Mouse (Mus musculus) limb, embryonic 13.5 days (tissue): Measurements from ENCODE around the gene Zfp354c. TPM values are rescaled to one million over a fixed set of nuclear protein-coding genes. Genes with fewer than 3 reads are reported as not detected.

Experiments
- ATAC-seq: fragments of 200-750 bp; cut with Nextera tagmentation; 2 replicates; pipeline ENCODE4 v1.8.0; 2017; ENCODE audit warnings: low read depth, moderate number of reproducible peaks, moderate TSS enrichment; ENCODE audit not compliant: low FRiP score
- H3K27ac ChIP-seq: fragments of 300-500 bp; sonication (generic); 2 replicates; pipeline ENCODE4 v1.5.1; 2015; ENCODE audit warnings: inconsistent platforms, mild to moderate bottlenecking, moderate library complexity
- H3K27me3 ChIP-seq: fragments of 300-500 bp; sonication (generic); 2 replicates; pipeline ENCODE4 v1.6.1; 2015; ENCODE audit warnings: mild to moderate bottlenecking, inconsistent platforms
- H3K36me3 ChIP-seq: fragments of 300-500 bp; sonication (generic); 2 replicates; pipeline ENCODE4 v1.6.1; 2015; ENCODE audit warnings: inconsistent platforms, mild to moderate bottlenecking, moderate library complexity
- H3K4me1 ChIP-seq: fragments of 300-500 bp; sonication (generic); 2 replicates; pipeline ENCODE4 v1.6.1; 2015; ENCODE audit warnings: inconsistent platforms
- H3K4me2 ChIP-seq: fragments of 300-500 bp; sonication (generic); replicated peaks from 2 replicates; pipeline ENCODE4 v1.6.1; 2015; ENCODE audit warnings: inconsistent platforms, mild to moderate bottlenecking, moderate library complexity
- H3K4me3 ChIP-seq: fragments of 300-500 bp; sonication (generic); 2 replicates; pipeline ENCODE4 v1.5.1; 2015; ENCODE audit warnings: moderate library complexity, mild to moderate bottlenecking, inconsistent platforms
- H3K9ac ChIP-seq: fragments of 300-500 bp; sonication (generic); 2 replicates; pipeline ENCODE4 v1.6.1; 2015; ENCODE audit warnings: mild to moderate bottlenecking, inconsistent platforms
- H3K9me3 ChIP-seq: fragments of 300-500 bp; sonication (generic); 2 replicates; pipeline ENCODE4 v1.6.1; 2016; ENCODE audit warnings: inconsistent platforms
- WGBS: fragments of 180-500 bp; shearing (Covaris S2); methylation state at CpG from one replicate; pipeline ENCODE4 v1.1.7; 2015; 5-methylcytosine and 5-hydroxymethylcytosine counted together
- polyA plus RNA-seq: library from polyadenylated mRNA; unstranded; fragments of >200 nt; fragmentation: Nextera tagmentation; extraction: Ambion mirVana; gene quantifications from 2 replicates; pipeline ENCODE4 v1.2.1, GENCODE M21; 2015

Gene Zfp354c
- polyA plus RNA-seq, 1 experiment from 2014 or later, result 67.6 TPM

- H3K4me3 ChIP-seq, result no peak overlapping the region
- ATAC-seq, result no peak
- H3K9ac ChIP-seq, result no peak overlapping the region
- 0 out of 2 replicates have a peak, but pooled peaks cover 5% of the 10 kb centered on the region for H3K4me1 ChIP-seq
- no peaks in the 10 kb centered on the region for H3K36me3 ChIP-seq
- H3K27ac ChIP-seq, result no peak overlapping the region
- no peak overlapping the region for H3K4me2 ChIP-seq
- no peaks in the 10 kb centered on the region for H3K27me3 ChIP-seq
- H3K9me3 ChIP-seq, result no peaks in the 10 kb centered on the region
Observed at GRCm38 (mm10) chr11:50798836-50799235, 28.7 kb downstream of the Zfp354c start.

DNA sequence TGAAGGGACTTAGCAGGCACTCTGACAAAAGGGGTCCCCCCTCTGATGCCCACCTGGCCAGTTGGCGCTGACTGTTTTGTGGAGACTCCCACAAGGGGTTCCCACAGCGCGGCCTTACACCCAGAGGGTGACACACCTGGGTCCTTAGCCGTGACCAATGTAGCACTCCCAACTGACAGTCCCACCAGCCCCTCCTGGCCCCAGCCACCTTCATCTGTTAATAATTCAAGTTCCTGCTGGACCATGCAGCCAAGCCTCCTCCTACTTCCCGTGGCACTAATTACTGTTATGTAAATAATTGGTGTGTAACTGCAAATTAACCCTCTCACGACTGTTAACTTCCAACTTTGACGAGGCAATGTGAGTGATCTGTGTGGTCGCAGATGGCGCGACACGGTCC lies 29.9 kb downstream of the Zfp354c start:
- no peak overlapping the region for H3K4me3 ChIP-seq
- H3K9me3 ChIP-seq, result no peaks in the 10 kb centered on the region
- no peak for ATAC-seq
- 0 out of 2 replicates have a peak, but pooled peaks cover 5% of the 10 kb centered on the region for H3K4me1 ChIP-seq
- no peak overlapping the region for H3K4me2 ChIP-seq
- H3K27ac ChIP-seq, result no peak overlapping the region
- 52% methylated on average over 11 of the region's 11 CpGs for WGBS
- no peaks in the 10 kb centered on the region for H3K36me3 ChIP-seq
- no peaks in the 10 kb centered on the region for H3K27me3 ChIP-seq
- no peak overlapping the region for H3K9ac ChIP-seq

- WGBS, result 95% methylated on average over 1 of the region's 1 CpGs
- Histone ChIP-seq H3K9ac (no peak overlapping the region), H3K27me3 (no peaks in the 10 kb centered on the region), H3K27ac (no peak overlapping the region), H3K9me3 (no peaks in the 10 kb centered on the region), H3K4me1 (peaks cover 5% of the 10 kb centered on the region; the same call in 1 of the 2 replicates), H3K4me2 (no peak overlapping the region), H3K4me3 (no peak overlapping the region), H3K36me3 (no peaks in the 10 kb centered on the region)
- no peak for ATAC-seq
Observed at GRCm38 (mm10) chr11:50771006-50771405, 56.5 kb downstream of the Zfp354c start.

DNA sequence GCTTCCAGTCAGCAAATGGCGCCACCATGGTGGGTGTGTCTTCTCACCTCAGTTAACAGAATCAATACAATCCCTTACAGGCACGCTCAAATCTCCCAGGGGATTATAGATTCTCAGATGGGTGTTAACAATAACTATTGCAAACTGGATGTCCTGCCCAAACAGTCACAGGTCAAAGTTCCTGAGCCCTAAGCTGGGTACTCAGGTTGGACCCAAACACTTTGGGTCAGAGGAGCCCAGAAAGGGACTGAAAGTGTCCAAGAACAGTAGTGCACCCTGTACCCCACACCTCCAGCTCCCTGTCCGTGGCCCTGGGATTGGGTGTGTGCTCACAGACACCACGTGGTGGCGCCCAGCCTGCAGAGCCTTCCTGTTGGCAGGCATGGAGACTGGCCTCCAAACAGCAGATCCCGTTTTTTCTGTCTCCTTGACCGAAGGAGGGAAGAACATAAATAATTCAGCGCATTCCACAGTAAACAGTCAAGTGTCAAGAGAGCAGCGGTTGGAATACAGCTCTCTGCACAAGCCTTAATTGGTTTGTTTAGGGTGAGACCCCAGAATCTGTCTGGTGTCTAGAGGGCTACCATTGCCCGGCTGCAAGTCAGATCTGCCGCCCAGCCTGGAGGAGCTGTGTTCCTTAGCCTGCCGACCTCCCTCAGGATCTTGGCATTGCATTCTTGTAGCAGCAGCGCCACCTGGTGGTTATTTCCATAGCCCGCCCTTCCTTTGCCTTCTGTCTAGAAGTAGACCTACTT lies 58.4 kb downstream of the Zfp354c start:
- peak; percentile 79 for ATAC-seq
- no peaks in the 10 kb centered on the region for H3K27me3 ChIP-seq
- H3K27ac ChIP-seq, result no peak overlapping the region
- peaks cover 5% of the 10 kb centered on the region; the same call in 1 of the 2 replicates for H3K4me1 ChIP-seq
- no peaks in the 10 kb centered on the region for H3K9me3 ChIP-seq
- no peaks in the 10 kb centered on the region for H3K36me3 ChIP-seq
- 13% methylated on average over 14 of the region's 14 CpGs for WGBS
- H3K9ac ChIP-seq, result no peak overlapping the region
- peak overlapping the region; percentile 31 for H3K4me3 ChIP-seq
- H3K4me2 ChIP-seq, result peak overlapping the region; percentile 60

DNA sequence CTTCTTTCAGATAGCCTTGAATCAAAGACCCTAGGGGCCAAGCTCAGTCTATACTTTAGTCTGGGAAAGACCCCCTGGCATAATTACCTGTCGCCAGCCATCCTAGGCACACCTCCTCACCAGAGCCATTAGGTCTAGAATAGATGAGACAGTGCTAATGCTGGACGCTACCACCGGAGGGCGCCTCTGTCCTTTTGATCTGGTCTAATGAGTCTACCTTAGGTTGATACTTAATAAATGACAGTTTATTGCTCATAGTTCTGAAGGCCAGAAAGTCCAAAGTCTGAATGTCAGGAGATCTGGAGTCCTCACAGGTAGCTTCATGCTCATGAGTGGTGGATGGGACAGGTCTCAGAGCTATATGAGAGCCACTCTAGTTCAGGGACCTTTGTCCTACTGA lies 60.5 kb downstream of the Zfp354c start:
- ATAC-seq, result no peak
- Histone ChIP-seq H3K9ac (no peak overlapping the region), H3K4me2 (no peak overlapping the region), H3K9me3 (0 out of 2 replicates have a peak, but pooled peaks cover 2% of the 10 kb centered on the region), H3K4me1 (peaks cover 5% of the 10 kb centered on the region; the same call in 1 of the 2 replicates), H3K36me3 (no peaks in the 10 kb centered on the region), H3K4me3 (no peak overlapping the region), H3K27me3 (no peaks in the 10 kb centered on the region), H3K27ac (no peak overlapping the region)
- WGBS, result 22% methylated on average over 4 of the region's 4 CpGs

DNA sequence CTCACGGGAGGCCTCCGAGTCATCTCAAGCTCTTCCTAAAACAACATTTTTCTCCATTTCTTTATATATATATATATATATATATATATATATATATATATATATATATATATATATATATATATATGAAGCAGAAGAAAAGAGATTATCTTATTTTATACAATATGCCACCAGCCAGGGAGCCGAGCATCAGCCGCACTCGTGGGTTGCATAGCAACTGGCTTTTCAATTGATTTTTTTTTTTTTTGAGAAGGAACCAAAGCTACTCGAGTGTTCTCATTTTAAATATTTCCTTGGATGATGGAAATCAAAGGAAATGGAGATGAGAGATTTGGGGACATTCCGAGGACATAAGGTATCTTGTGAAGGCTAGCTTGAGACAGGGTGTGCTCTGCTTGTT lies 61.1 kb downstream of the Zfp354c start:
- no peak overlapping the region for H3K4me3 ChIP-seq
- peaks cover 5% of the 10 kb centered on the region; the same call in 1 of the 2 replicates for H3K4me1 ChIP-seq
- no peak overlapping the region for H3K9ac ChIP-seq
- 0 out of 2 replicates have a peak, but pooled peaks cover 2% of the 10 kb centered on the region for H3K9me3 ChIP-seq
- no peaks in the 10 kb centered on the region for H3K36me3 ChIP-seq
- H3K27me3 ChIP-seq, result no peaks in the 10 kb centered on the region
- H3K27ac ChIP-seq, result no peak overlapping the region
- ATAC-seq, result no peak
- WGBS, result 86% methylated on average over 7 of the region's 7 CpGs
- H3K4me2 ChIP-seq, result no peak overlapping the region

Other genes starting within 250 kb of the Zfp354c start
- 8.1 and 8.8 TPM in 2 replicates for gene Adamts2, start 225.6 kb downstream of the Zfp354c start, polyA plus RNA-seq
- gene Zfp879, start 13.8 kb upstream of the Zfp354c start, polyA plus RNA-seq, result 0.94 and 1.00 TPM in 2 replicates
- not detected in 2 replicates for gene Grm6, start 23.0 kb upstream of the Zfp354c start, polyA plus RNA-seq
- gene Zfp454, start 59.9 kb upstream of the Zfp354c start, polyA plus RNA-seq, result 12.8 and 13.1 TPM in 2 replicates
- gene Zfp2, start 88.4 kb upstream of the Zfp354c start, polyA plus RNA-seq, result 12.7 and 14.3 TPM in 2 replicates
- 1.4 and 2.1 TPM in 2 replicates for gene Zfp354b, start 103.9 kb upstream of the Zfp354c start, polyA plus RNA-seq
- not detected in 2 replicates for gene 4933414I15Rik, start 116.0 kb upstream of the Zfp354c start, polyA plus RNA-seq
- not detected in 2 replicates for gene Prop1, start 126.0 kb upstream of the Zfp354c start, polyA plus RNA-seq
- 0.04 TPM in 1 of 2 replicates, not detected in the other for gene Olfr1378, start 138.8 kb upstream of the Zfp354c start, polyA plus RNA-seq
- not detected in 2 replicates for gene Olfr1377, start 154.2 kb upstream of the Zfp354c start, polyA plus RNA-seq
- not detected in 2 replicates for gene Olfr51, start 175.9 kb upstream of the Zfp354c start, polyA plus RNA-seq
- not detected in 2 replicates for gene Olfr54, start 186.5 kb upstream of the Zfp354c start, polyA plus RNA-seq
- not detected in 2 replicates for gene Olfr1375, start 220.4 kb upstream of the Zfp354c start, polyA plus RNA-seq
- gene Zfp354a, start 231.5 kb upstream of the Zfp354c start, polyA plus RNA-seq, result 10.2 and 11.8 TPM in 2 replicates